Mouse (Mus musculus): Measurements from ENCODE around the gene Naa15. TPM values are rescaled to one million over a fixed set of nuclear protein-coding genes. Genes with fewer than 3 reads are reported as not detected.

Gene Naa15
- total RNA-seq (2014; rRNA removed; ENCODE audit: low replicate concordance) (19.6 and 21.2 TPM in 2 replicates), polyA plus RNA-seq (2015; fragmentation: Nextera tagmentation; extraction: Ambion mirVana) (21.1 and 23.6 TPM in 2 replicates)

DNA sequence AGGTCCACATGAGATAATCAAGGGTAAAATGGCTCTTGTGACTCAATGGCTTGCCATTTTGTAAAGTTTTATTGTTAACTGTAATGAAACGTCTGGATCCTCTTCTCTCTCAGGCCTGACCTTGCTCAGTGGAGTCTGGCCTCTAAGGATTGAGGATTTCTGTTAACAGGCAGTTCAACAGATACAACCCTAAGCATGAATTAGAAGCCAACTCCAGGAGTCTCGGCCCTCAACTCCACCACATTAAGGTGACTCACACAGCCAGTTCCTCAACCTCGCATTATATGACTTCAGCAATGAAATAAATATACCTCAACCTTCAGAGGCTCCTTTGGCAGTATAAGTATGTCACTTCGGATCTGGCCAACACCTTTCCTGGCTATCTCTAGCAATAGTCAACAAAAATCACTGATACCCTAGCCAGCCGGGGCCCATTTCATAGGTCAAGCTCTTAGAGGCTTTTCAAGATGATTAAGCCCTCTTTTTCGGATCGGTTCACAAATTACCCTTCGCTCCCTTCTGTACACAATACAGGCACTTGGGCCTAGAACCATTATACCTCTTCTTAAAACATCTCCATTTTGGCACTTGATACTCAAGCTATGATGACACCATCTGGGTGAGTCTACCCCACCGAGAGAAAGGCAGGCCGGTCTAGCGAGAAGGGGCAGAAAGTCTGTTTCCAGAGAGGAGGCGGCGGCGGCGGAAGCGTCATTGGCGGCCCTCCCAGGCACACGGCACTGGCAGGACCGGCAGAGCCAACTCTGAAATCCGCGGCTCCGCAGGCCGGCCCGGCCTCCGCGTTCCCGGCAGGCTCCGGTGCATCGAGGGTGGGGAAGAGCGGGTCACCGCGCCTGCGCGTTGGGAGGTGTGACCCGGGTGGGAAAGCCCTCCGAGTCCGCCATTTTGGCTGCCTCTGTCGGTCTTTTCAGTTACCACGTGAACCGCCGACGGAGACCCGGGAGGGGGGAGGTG lies at the start of gene Naa15:
Gene Naa15 (plus strand): TSS at position 51 of the 975 bp plus-strand sequence.
- Histone ChIP-seq H3K27ac (ENCODE audit: low read depth) (peak within 1 kb of the TSS; percentile 97), H3K4me2 (ENCODE audit: low read depth, low read length) (peak within 1 kb of the TSS; percentile 75), H3K9me3 (replicated peaks; ENCODE audit: control insufficient read depth, low read length) (no peaks in the 10 kb centered on the region), H3K9ac (replicated peaks; ENCODE audit: low read depth, low read length) (peak within 1 kb of the TSS; percentile 98), H3K27me3 (ENCODE audit: control insufficient read depth, insufficient read depth, low read length) (no peaks in the 10 kb centered on the region), H3K4me3 (ENCODE audit: low read depth, low read length) (peak within 1 kb of the TSS; percentile 95), H3K4me1 (ENCODE audit: control insufficient read depth, insufficient read depth) (peaks cover 18% of the 10 kb centered on the region), H3K36me3 (replicated peaks; ENCODE audit: control insufficient read depth, insufficient read depth, low read length) (no peaks in the 10 kb centered on the region)
- TF ChIP-seq CTCF (IDR thresholded peaks at IDR 0.05; ENCODE audit: low read depth), result no peak
- TF ChIP-seq EP300 (IDR thresholded peaks at IDR 0.05; ENCODE audit: low read depth), result no peak
- peak; percentile 94 for ATAC-seq (ENCODE audit: insufficient read depth, low read depth)
- 4% methylated on average over 43 of the region's 43 CpGs for WGBS
- peak; percentile 95 for DNase-seq (ENCODE audit: low spot score)

DNA sequence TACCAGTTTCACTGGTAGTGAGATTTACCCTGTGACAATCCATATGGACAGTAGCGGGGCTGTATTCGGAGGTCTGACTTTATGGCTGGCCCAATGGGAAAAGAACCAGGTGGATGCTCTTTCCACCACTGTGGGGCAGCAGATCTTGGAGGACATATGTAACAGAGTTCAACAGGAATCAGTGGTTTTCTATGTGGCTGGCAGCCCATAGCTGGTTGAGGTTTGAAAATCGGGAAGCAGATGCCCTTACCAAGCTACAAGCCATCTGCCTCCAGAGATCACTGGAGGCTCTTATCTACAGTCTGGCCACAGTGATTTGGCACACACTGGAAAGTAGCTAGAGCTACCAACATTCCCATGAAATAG lies 49.4 kb upstream of the Naa15 start:
- 3% methylated on average over 3 of the region's 3 CpGs for WGBS
- no peak for ATAC-seq (ENCODE audit: insufficient read depth, low read depth)
- no peak overlapping the region for H3K9ac ChIP-seq (replicated peaks; ENCODE audit: low read depth, low read length)

DNA sequence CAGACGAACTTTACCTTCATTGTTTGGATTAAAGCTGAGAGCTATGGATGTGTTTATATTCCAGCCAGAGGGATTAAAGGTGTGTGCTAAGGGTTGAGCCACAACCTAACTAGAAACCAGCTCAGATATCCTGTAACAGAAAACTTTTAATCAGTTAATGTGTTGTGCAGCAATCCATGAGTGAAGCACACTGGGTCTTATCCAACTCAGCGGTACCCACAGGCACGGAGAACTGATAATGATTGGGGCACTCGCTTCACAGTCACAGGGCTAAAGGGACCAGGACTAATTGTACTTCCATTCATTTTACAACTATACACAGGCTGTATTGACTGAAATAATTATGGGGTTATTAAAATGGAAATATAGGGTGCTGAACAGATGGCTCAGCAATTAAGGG lies 48.0 kb upstream of the Naa15 start:
- no peak overlapping the region for H3K27ac ChIP-seq (ENCODE audit: low read depth)
- H3K9ac ChIP-seq (replicated peaks; ENCODE audit: low read depth, low read length), result no peak overlapping the region
- no peak overlapping the region for H3K4me3 ChIP-seq (ENCODE audit: low read depth, low read length)
- no peaks in the 10 kb centered on the region for H3K4me1 ChIP-seq (ENCODE audit: control insufficient read depth, insufficient read depth)
- no peak overlapping the region for H3K4me2 ChIP-seq (ENCODE audit: low read depth, low read length)
- WGBS, result 51% methylated on average over 4 of the region's 4 CpGs
- H3K9me3 ChIP-seq (replicated peaks; ENCODE audit: control insufficient read depth, low read length), result no peaks in the 10 kb centered on the region
- no peak for TF ChIP-seq CTCF (IDR thresholded peaks at IDR 0.05; ENCODE audit: low read depth)
- no peak for TF ChIP-seq EP300 (IDR thresholded peaks at IDR 0.05; ENCODE audit: low read depth)
- ATAC-seq (ENCODE audit: insufficient read depth, low read depth), result no peak
- H3K36me3 ChIP-seq (replicated peaks; ENCODE audit: control insufficient read depth, insufficient read depth, low read length), result no peaks in the 10 kb centered on the region
- DNase-seq (ENCODE audit: low spot score), result no peak
- no peaks in the 10 kb centered on the region for H3K27me3 ChIP-seq (ENCODE audit: control insufficient read depth, insufficient read depth, low read length)

More for the DNA sequence above, 49.4 kb upstream of the Naa15 start:
- H3K27me3 ChIP-seq (ENCODE audit: control insufficient read depth, insufficient read depth, low read length), result no peaks in the 10 kb centered on the region
- H3K9me3 ChIP-seq (replicated peaks; ENCODE audit: control insufficient read depth, low read length), result no peaks in the 10 kb centered on the region
- H3K4me1 ChIP-seq (ENCODE audit: control insufficient read depth, insufficient read depth), result no peaks in the 10 kb centered on the region
- H3K4me3 ChIP-seq (ENCODE audit: low read depth, low read length), result peak overlapping the region; percentile 47
- DNase-seq (ENCODE audit: low spot score), result no peak
- H3K36me3 ChIP-seq (replicated peaks; ENCODE audit: control insufficient read depth, insufficient read depth, low read length), result no peaks in the 10 kb centered on the region
- peak overlapping the region; percentile 79 for H3K4me2 ChIP-seq (ENCODE audit: low read depth, low read length)
- no peak for TF ChIP-seq EP300 (IDR thresholded peaks at IDR 0.05; ENCODE audit: low read depth)
- TF ChIP-seq CTCF (IDR thresholded peaks at IDR 0.05; ENCODE audit: low read depth), result no peak
- peak overlapping the region; percentile 68; the same call in 1 of the 2 replicates for H3K27ac ChIP-seq (ENCODE audit: low read depth)

DNA sequence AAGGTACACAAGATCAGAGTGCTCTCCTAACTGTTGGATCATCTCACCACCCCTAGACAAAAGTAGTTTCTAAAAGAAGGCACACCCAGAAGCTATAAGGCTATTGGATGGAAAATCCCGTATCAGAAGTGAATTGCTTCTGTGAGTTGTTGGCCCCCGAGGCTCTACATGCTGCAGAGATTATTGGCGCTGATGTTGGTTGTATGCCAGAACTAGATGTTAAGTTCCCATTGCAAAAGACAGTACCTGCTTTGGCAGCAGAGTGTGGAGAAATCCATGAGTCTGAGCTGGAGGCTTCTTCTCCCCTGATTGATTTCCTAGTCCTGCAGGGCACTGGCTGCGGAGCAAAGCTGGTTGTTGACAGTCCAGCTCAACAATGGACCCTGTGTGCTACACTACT lies 46.9 kb upstream of the Naa15 start:
- Histone ChIP-seq H3K36me3 (replicated peaks; ENCODE audit: control insufficient read depth, insufficient read depth, low read length) (no peaks in the 10 kb centered on the region), H3K27ac (ENCODE audit: low read depth) (no peak overlapping the region), H3K4me2 (ENCODE audit: low read depth, low read length) (no peak overlapping the region), H3K9ac (replicated peaks; ENCODE audit: low read depth, low read length) (no peak overlapping the region), H3K4me1 (ENCODE audit: control insufficient read depth, insufficient read depth) (no peaks in the 10 kb centered on the region), H3K9me3 (replicated peaks; ENCODE audit: control insufficient read depth, low read length) (no peaks in the 10 kb centered on the region), H3K27me3 (ENCODE audit: control insufficient read depth, insufficient read depth, low read length) (no peaks in the 10 kb centered on the region), H3K4me3 (ENCODE audit: low read depth, low read length) (no peak overlapping the region)
- 63% methylated on average over 4 of the region's 4 CpGs for WGBS
- no peak for TF ChIP-seq CTCF (IDR thresholded peaks at IDR 0.05; ENCODE audit: low read depth)
- no peak for TF ChIP-seq EP300 (IDR thresholded peaks at IDR 0.05; ENCODE audit: low read depth)
- DNase-seq (ENCODE audit: low spot score) (no peak), ATAC-seq (ENCODE audit: insufficient read depth, low read depth) (no peak)

DNA sequence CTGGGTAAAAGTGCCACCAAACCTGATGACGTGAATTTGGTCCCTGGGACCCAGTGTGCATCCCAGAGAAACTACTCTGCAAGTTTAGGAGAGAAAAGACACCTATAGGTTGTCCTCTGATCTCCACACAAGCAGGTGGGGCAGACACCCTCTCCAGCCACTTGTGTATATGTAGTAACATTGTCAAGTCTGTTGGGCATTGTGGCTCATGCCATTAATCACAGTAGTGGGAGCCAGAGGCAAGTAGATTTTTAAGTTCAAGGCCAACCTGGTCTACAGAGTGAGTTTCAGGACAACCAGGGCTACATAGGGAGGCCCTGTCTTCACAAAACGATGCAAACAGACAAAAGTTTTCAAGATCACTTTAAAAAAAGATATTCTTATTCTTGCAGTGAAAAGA lies 43.1 kb upstream of the Naa15 start:
- Histone ChIP-seq H3K9ac (replicated peaks; ENCODE audit: low read depth, low read length) (no peak overlapping the region), H3K4me2 (ENCODE audit: low read depth, low read length) (no peak overlapping the region), H3K27ac (ENCODE audit: low read depth) (no peak overlapping the region), H3K9me3 (replicated peaks; ENCODE audit: control insufficient read depth, low read length) (no peaks in the 10 kb centered on the region), H3K27me3 (ENCODE audit: control insufficient read depth, insufficient read depth, low read length) (no peaks in the 10 kb centered on the region), H3K36me3 (replicated peaks; ENCODE audit: control insufficient read depth, insufficient read depth, low read length) (no peaks in the 10 kb centered on the region), H3K4me3 (ENCODE audit: low read depth, low read length) (no peak overlapping the region), H3K4me1 (ENCODE audit: control insufficient read depth, insufficient read depth) (no peaks in the 10 kb centered on the region)
- WGBS, result 70% methylated on average over 2 of the region's 2 CpGs
- TF ChIP-seq EP300 (IDR thresholded peaks at IDR 0.05; ENCODE audit: low read depth) (no peak), CTCF (IDR thresholded peaks at IDR 0.05; ENCODE audit: low read depth) (no peak)
- ATAC-seq (ENCODE audit: insufficient read depth, low read depth) (no peak), DNase-seq (ENCODE audit: low spot score) (no peak)

Data from heart, postnatal 0 days (tissue).